19 mouse cellular contexts compared by ENCODE assay signal in genomic region chr17:45865944-45866343, GRCm38 (mm10).
A peak's percentile ranks its signal among the peaks of the same experiment; 100 is the strongest.
DNase-seq lines count a peak whose midpoint lies in the region; ATAC-seq and TF ChIP-seq lines count a peak whose summit lies in the region.
"Had no signal": no experiment of that assay in that cellular context is flagged by ENCODE, and none has a peak within 500 bp of the region (broad histone marks: within the 10 kb centered on the region; RNA-seq: fewer than 3 reads in every experiment).

No protein-coding gene starts in this region.

- no peak for TF ChIP-seq POLR2A in lung, adult 2 months (IDR thresholded peaks at IDR 0.05; ENCODE audit: borderline replicate concordance, extremely low read depth, low read depth, low read length)

- H3K27ac ChIP-seq in heart, embryonic 11.5 days (ENCODE audit: low read depth, low read length) = no peak overlapping the region
- no peak overlapping the region for H3K27ac ChIP-seq in hindbrain, postnatal 0 days
- no peak overlapping the region for H3K27ac ChIP-seq in hindbrain, embryonic 11.5 days (ENCODE audit: low read depth, low read length)
- peak overlapping the region; percentile 75 for H3K27ac ChIP-seq in lung, embryonic 16.5 days (ENCODE audit: low read length)
- peak overlapping the region; percentile 61 for H3K27ac ChIP-seq in limb, embryonic 10.5 days
- H3K27ac ChIP-seq: embryonic facial prominence, embryonic 15.5 days; forebrain, embryonic 10.5 days; neural tube, embryonic 15.5 days; stomach, embryonic 15.5 days had no signal

- no peaks in the 10 kb centered on the region for H3K36me3 ChIP-seq in heart, embryonic 11.5 days (ENCODE audit: control insufficient read depth, insufficient read depth, low read length)
- H3K36me3 ChIP-seq in hindbrain, postnatal 0 days (ENCODE audit: insufficient read depth, low read length) = no peaks in the 10 kb centered on the region
- H3K36me3 ChIP-seq in hindbrain, embryonic 11.5 days (ENCODE audit: control insufficient read depth, insufficient read depth, low read length) = no peaks in the 10 kb centered on the region
- H3K36me3 ChIP-seq in lung, embryonic 16.5 days (ENCODE audit: control insufficient read depth, insufficient read depth, low read length) = no peaks in the 10 kb centered on the region
- no peaks in the 10 kb centered on the region for H3K36me3 ChIP-seq in limb, embryonic 10.5 days
- H3K36me3 ChIP-seq: embryonic facial prominence, embryonic 15.5 days; forebrain, embryonic 10.5 days; G1E; neural tube, embryonic 15.5 days; stomach, embryonic 15.5 days had no signal

- H3K4me2 ChIP-seq in heart, embryonic 11.5 days = no peak overlapping the region
- H3K4me2 ChIP-seq in hindbrain, postnatal 0 days (ENCODE audit: low read depth, low read length) = no peak overlapping the region
- no peak overlapping the region for H3K4me2 ChIP-seq in hindbrain, embryonic 11.5 days (replicated peaks; ENCODE audit: low read depth, low read length)
- no peak overlapping the region for H3K4me2 ChIP-seq in lung, embryonic 16.5 days (ENCODE audit: low read depth, low read length)
- H3K4me2 ChIP-seq: embryonic facial prominence, embryonic 15.5 days; neural tube, embryonic 15.5 days; stomach, embryonic 15.5 days had no signal

- 37% methylated on average over 6 of the region's 6 CpGs for WGBS in heart, embryonic 11.5 days (ENCODE audit: insufficient replicate concordance)
- 63% methylated on average over 6 of the region's 6 CpGs for WGBS in hindbrain, postnatal 0 days
- 66% methylated on average over 6 of the region's 6 CpGs for whole genome bisulfite sequencing in hindbrain, embryonic 11.5 days
- 46% methylated on average over 6 of the region's 6 CpGs for WGBS in lung, embryonic 16.5 days
- 45% methylated on average over 6 of the region's 6 CpGs for WGBS in lung, adult 2 months
- WGBS in limb, embryonic 10.5 days = 49% methylated on average over 6 of the region's 6 CpGs

- H3K9me3 ChIP-seq in heart, embryonic 11.5 days (replicated peaks; ENCODE audit: control insufficient read depth, low read length) = 0 out of 2 replicates have a peak, but pooled peaks cover 3% of the 10 kb centered on the region
- H3K9me3 ChIP-seq in hindbrain, postnatal 0 days (ENCODE audit: low read length) = no peaks in the 10 kb centered on the region
- no peaks in the 10 kb centered on the region for H3K9me3 ChIP-seq in hindbrain, embryonic 11.5 days (ENCODE audit: control insufficient read depth, low read length)
- no peaks in the 10 kb centered on the region for H3K9me3 ChIP-seq in lung, embryonic 16.5 days (ENCODE audit: control insufficient read depth, low read length)
- H3K9me3 ChIP-seq in limb, embryonic 10.5 days (replicated peaks) = no peaks in the 10 kb centered on the region
- H3K9me3 ChIP-seq: embryonic facial prominence, embryonic 15.5 days; neural tube, embryonic 15.5 days; stomach, embryonic 15.5 days had no signal

- ATAC-seq in heart, embryonic 11.5 days (replicated peaks; ENCODE audit: insufficient number of reproducible peaks, low FRiP score, low TSS enrichment) = no peak
- ATAC-seq in hindbrain, postnatal 0 days = no peak
- no peak for ATAC-seq in hindbrain, embryonic 11.5 days (ENCODE audit: low FRiP score)
- ATAC-seq in lung, embryonic 16.5 days (ENCODE audit: low read depth) = 0 out of 2 replicates have a peak, but pooled peaks have one; percentile 6
- ATAC-seq: forebrain, postnatal 0 days; inflammation-experienced regulatory T-cells, adult 6 months had no signal

- peak; percentile 95 for DNase-seq in heart, adult 11 months
- DNase-seq in hindbrain, postnatal 0 days (ENCODE audit: low spot score) = peak; percentile 19
- DNase-seq in hindbrain, embryonic 11.5 days (ENCODE audit: low spot score) = no peak
- DNase-seq in lung, adult 2 months = no peak
- no peak for DNase-seq in limb, embryonic 10.5 days (ENCODE audit: low spot score)
- no peak for DNase-seq in neural tube, embryonic 10.5 days (ENCODE audit: extremely low spot score, low spot score)
- DNase-seq: cerebellum, adult 11 months; cerebellum, postnatal 25 days; embryo, embryonic 11 days; forebrain, postnatal 0 days; liver had no signal

- no peak overlapping the region for H3K9ac ChIP-seq in heart, embryonic 11.5 days (ENCODE audit: low read depth, low read length)
- H3K9ac ChIP-seq in hindbrain, postnatal 0 days (replicated peaks; ENCODE audit: low read length) = no peak overlapping the region
- H3K9ac ChIP-seq in hindbrain, embryonic 11.5 days (ENCODE audit: low read depth, low read length) = no peak overlapping the region
- H3K9ac ChIP-seq in lung, embryonic 16.5 days (ENCODE audit: low read length) = no peak overlapping the region
- H3K9ac ChIP-seq: embryonic facial prominence, embryonic 15.5 days; forebrain, postnatal 0 days; neural tube, embryonic 15.5 days; stomach, embryonic 15.5 days had no signal

- no peak overlapping the region for H3K4me3 ChIP-seq in heart, embryonic 11.5 days (ENCODE audit: low read depth, low read length)
- no peak overlapping the region for H3K4me3 ChIP-seq in hindbrain, postnatal 0 days (ENCODE audit: low read length)
- no peak overlapping the region for H3K4me3 ChIP-seq in hindbrain, embryonic 11.5 days (ENCODE audit: low read depth, low read length)
- no peak overlapping the region for H3K4me3 ChIP-seq in lung, embryonic 16.5 days (ENCODE audit: low read length)
- H3K4me3 ChIP-seq in lung, adult 2 months (replicated peaks; ENCODE audit: extremely low read depth, low read depth, low read length) = no peak overlapping the region
- H3K4me3 ChIP-seq in limb, embryonic 10.5 days = no peak overlapping the region
- H3K4me3 ChIP-seq: embryonic facial prominence, embryonic 15.5 days; forebrain, embryonic 10.5 days; neural tube, embryonic 15.5 days; stomach, embryonic 15.5 days had no signal

- H3K4me1 ChIP-seq in heart, embryonic 11.5 days (ENCODE audit: control insufficient read depth, insufficient read depth, low read length) = peaks cover 28% of the 10 kb centered on the region
- no peaks in the 10 kb centered on the region for H3K4me1 ChIP-seq in hindbrain, postnatal 0 days (ENCODE audit: insufficient read depth, low read length)
- H3K4me1 ChIP-seq in hindbrain, embryonic 11.5 days (replicated peaks; ENCODE audit: control insufficient read depth, insufficient read depth, low read length) = peaks cover 6% of the 10 kb centered on the region
- peaks cover 25% of the 10 kb centered on the region for H3K4me1 ChIP-seq in lung, embryonic 16.5 days (replicated peaks; ENCODE audit: control insufficient read depth, insufficient read depth, low read length)
- no peaks in the 10 kb centered on the region for H3K4me1 ChIP-seq in lung, adult 2 months (ENCODE audit: control insufficient read depth, insufficient read depth, low read length)
- H3K4me1 ChIP-seq in limb, embryonic 10.5 days = peaks cover 85% of the 10 kb centered on the region

- no peak for TF ChIP-seq CTCF in hindbrain, postnatal 0 days (IDR thresholded peaks at IDR 0.05; ENCODE audit: low read depth)
- TF ChIP-seq CTCF in lung, adult 2 months (IDR thresholded peaks at IDR 0.05; ENCODE audit: insufficient read depth, low read length) = no peak

- H3K27me3 ChIP-seq in heart, embryonic 11.5 days (ENCODE audit: control insufficient read depth, insufficient read depth, low read length) = no peaks in the 10 kb centered on the region
- no peaks in the 10 kb centered on the region for H3K27me3 ChIP-seq in hindbrain, postnatal 0 days (ENCODE audit: insufficient read depth, low read length)
- H3K27me3 ChIP-seq in hindbrain, embryonic 11.5 days (ENCODE audit: control insufficient read depth, insufficient read depth, low read length) = no peaks in the 10 kb centered on the region; the same call in 1 of the 2 replicates
- H3K27me3 ChIP-seq in lung, embryonic 16.5 days (ENCODE audit: control insufficient read depth, insufficient read depth, low read depth, low read length) = peaks cover 1% of the 10 kb centered on the region; the same call in 1 of the 2 replicates
- peaks cover 21% of the 10 kb centered on the region; the same call in 1 of the 2 replicates for H3K27me3 ChIP-seq in limb, embryonic 10.5 days (ENCODE audit: low read depth, poor library complexity, severe bottlenecking)
- H3K27me3 ChIP-seq: stomach, embryonic 15.5 days had no signal

Comparison
In these comparisons a context has a peak if more than half of its experiments do, and no peak if none do; other contexts are left out.
1. DNase-seq: peak in heart, adult 11 months (single experiment) and hindbrain, postnatal 0 days (single experiment); none in hindbrain, embryonic 11.5 days (single experiment), lung, adult 2 months (single experiment), limb, embryonic 10.5 days (single experiment) and neural tube, embryonic 10.5 days (single experiment).
2. H3K27ac ChIP-seq: peak in lung, embryonic 16.5 days (single experiment) and limb, embryonic 10.5 days (single experiment); none in heart, embryonic 11.5 days (single experiment), hindbrain, postnatal 0 days (single experiment) and hindbrain, embryonic 11.5 days (single experiment).